10 mouse cellular contexts compared by ENCODE assay signal in genomic region chr4:8423392-8424045, GRCm38 (mm10).
DNase-seq lines count a peak whose midpoint lies in the region; ATAC-seq lines count a peak whose summit lies in the region.
"Had no signal": no experiment of that assay in that cellular context is flagged by ENCODE, and none has a peak within 500 bp of the region (broad histone marks: within the 10 kb centered on the region; RNA-seq: fewer than 3 reads in every experiment).

No protein-coding gene starts in this region.

- H3K9ac ChIP-seq in forebrain, embryonic 11.5 days (ENCODE audit: low read length): no peak overlapping the region
- H3K9ac ChIP-seq in forebrain, embryonic 16.5 days (replicated peaks; ENCODE audit: low read depth, low read length): no peak overlapping the region
- no peak overlapping the region for H3K9ac ChIP-seq in embryonic facial prominence, embryonic 14.5 days (ENCODE audit: low read depth, low read length)
- no peak overlapping the region for H3K9ac ChIP-seq in neural tube, embryonic 14.5 days (replicated peaks; ENCODE audit: low read depth, low read length)

- no peaks in the 10 kb centered on the region for H3K9me3 ChIP-seq in forebrain, embryonic 11.5 days (ENCODE audit: control insufficient read depth, low read length)
- no peaks in the 10 kb centered on the region for H3K9me3 ChIP-seq in forebrain, embryonic 16.5 days (ENCODE audit: control insufficient read depth, low read length)
- H3K9me3 ChIP-seq in embryonic facial prominence, embryonic 14.5 days (ENCODE audit: control insufficient read depth, low read length): no peaks in the 10 kb centered on the region
- no peaks in the 10 kb centered on the region for H3K9me3 ChIP-seq in neural tube, embryonic 14.5 days (ENCODE audit: control insufficient read depth, low read length)

- H3K36me3 ChIP-seq in forebrain, embryonic 11.5 days (ENCODE audit: control insufficient read depth, insufficient read depth, low read length): no peaks in the 10 kb centered on the region
- H3K36me3 ChIP-seq in forebrain, embryonic 16.5 days (ENCODE audit: control insufficient read depth, insufficient read depth): no peaks in the 10 kb centered on the region
- no peaks in the 10 kb centered on the region for H3K36me3 ChIP-seq in embryonic facial prominence, embryonic 14.5 days (ENCODE audit: control insufficient read depth, insufficient read depth, low read length)
- H3K36me3 ChIP-seq in neural tube, embryonic 14.5 days (ENCODE audit: control insufficient read depth, insufficient read depth, low read length): no peaks in the 10 kb centered on the region

- DNase-seq in forebrain, embryonic 11.5 days (ENCODE audit: low spot score): no peak
- DNase-seq in kidney, postnatal 14 days: peak; percentile 21
- no peak for DNase-seq in kidney, postnatal 36 days
- DNase-seq in embryonic facial prominence, embryonic 14.5 days (ENCODE audit: low spot score): peak; percentile 93
- no peak for DNase-seq in cerebellum, postnatal 25 days
- no peak for DNase-seq in spleen, postnatal 14 days (ENCODE audit: low spot score in 2 of 2)
- DNase-seq: left cerebral cortex, postnatal 4 days had no signal

- no peak overlapping the region for H3K27ac ChIP-seq in forebrain, embryonic 11.5 days (ENCODE audit: low read depth, low read length)
- no peak overlapping the region for H3K27ac ChIP-seq in forebrain, embryonic 16.5 days (ENCODE audit: low read length)
- H3K27ac ChIP-seq in embryonic facial prominence, embryonic 14.5 days (replicated peaks; ENCODE audit: low read depth, low read length): no peak overlapping the region
- H3K27ac ChIP-seq in neural tube, embryonic 14.5 days (ENCODE audit: low read depth, low read length): no peak overlapping the region

- no peak overlapping the region for H3K4me3 ChIP-seq in forebrain, embryonic 11.5 days (ENCODE audit: low read depth, low read length)
- no peak overlapping the region for H3K4me3 ChIP-seq in forebrain, embryonic 16.5 days (replicated peaks; ENCODE audit: low read length)
- H3K4me3 ChIP-seq in embryonic facial prominence, embryonic 14.5 days (ENCODE audit: low read depth, low read length): no peak overlapping the region
- no peak overlapping the region for H3K4me3 ChIP-seq in neural tube, embryonic 14.5 days (ENCODE audit: low read depth, low read length)

- 60% methylated on average over 16 of the region's 16 CpGs for WGBS in forebrain, embryonic 11.5 days
- WGBS in forebrain, embryonic 16.5 days: 50% methylated on average over 16 of the region's 16 CpGs
- WGBS in embryonic facial prominence, embryonic 14.5 days: 24% methylated on average over 16 of the region's 16 CpGs
- WGBS in neural tube, embryonic 14.5 days: 54% methylated on average over 16 of the region's 16 CpGs

- H3K4me1 ChIP-seq in forebrain, embryonic 11.5 days (replicated peaks; ENCODE audit: control insufficient read depth, insufficient read depth, low read length): no peaks in the 10 kb centered on the region
- peaks cover 2% of the 10 kb centered on the region; the same call in 1 of the 2 replicates for H3K4me1 ChIP-seq in forebrain, embryonic 16.5 days (replicated peaks; ENCODE audit: control insufficient read depth, insufficient read depth, low read length)
- peaks cover 4% of the 10 kb centered on the region; the same call in 1 of the 2 replicates for H3K4me1 ChIP-seq in embryonic facial prominence, embryonic 14.5 days (ENCODE audit: control insufficient read depth, insufficient read depth, low read length)
- H3K4me1 ChIP-seq in neural tube, embryonic 14.5 days (ENCODE audit: control insufficient read depth, insufficient read depth, low read length): no peaks in the 10 kb centered on the region

- 0 out of 2 replicates have a peak, but pooled peaks have one; percentile 27 for ATAC-seq in forebrain, embryonic 11.5 days (replicated peaks; ENCODE audit: low FRiP score)
- no peak for ATAC-seq in forebrain, embryonic 16.5 days
- peak; percentile 83 for ATAC-seq in embryonic facial prominence, embryonic 14.5 days (ENCODE audit: low read depth)
- 0 out of 2 replicates have a peak, but pooled peaks have one; percentile 26 for ATAC-seq in neural tube, embryonic 14.5 days (ENCODE audit: low read depth)
- ATAC-seq: intestine, postnatal 0 days had no signal

- H3K27me3 ChIP-seq in forebrain, embryonic 11.5 days (ENCODE audit: control insufficient read depth, insufficient read depth, low read length): no peaks in the 10 kb centered on the region
- H3K27me3 ChIP-seq in forebrain, embryonic 16.5 days (replicated peaks; ENCODE audit: control insufficient read depth, insufficient read depth, low read length): no peaks in the 10 kb centered on the region
- 0 out of 2 replicates have a peak, but pooled peaks cover 3% of the 10 kb centered on the region for H3K27me3 ChIP-seq in embryonic facial prominence, embryonic 14.5 days (replicated peaks; ENCODE audit: control insufficient read depth, insufficient read depth, low read length)
- H3K27me3 ChIP-seq in neural tube, embryonic 14.5 days (ENCODE audit: control insufficient read depth, insufficient read depth, low read length): no peaks in the 10 kb centered on the region

- H3K4me2 ChIP-seq in forebrain, embryonic 11.5 days (ENCODE audit: low read depth, low read length, severe bottlenecking): no peak overlapping the region
- H3K4me2 ChIP-seq in forebrain, embryonic 16.5 days (ENCODE audit: low read length): no peak overlapping the region
- H3K4me2 ChIP-seq in embryonic facial prominence, embryonic 14.5 days (ENCODE audit: low read depth, low read length): no peak overlapping the region
- H3K4me2 ChIP-seq in neural tube, embryonic 14.5 days (ENCODE audit: low read depth, low read length): no peak overlapping the region

Comparison
In these comparisons a context has a peak if more than half of its experiments do, and no peak if none do; other contexts are left out.
1. DNase-seq: peak in kidney, postnatal 14 days (single experiment) and embryonic facial prominence, embryonic 14.5 days (single experiment); none in forebrain, embryonic 11.5 days (single experiment), kidney, postnatal 36 days (0 of 2), cerebellum, postnatal 25 days (0 of 2) and spleen, postnatal 14 days (0 of 2).